Mouse (Mus musculus) stomach, embryonic 14.5 days (tissue): ENCODE measurements around the gene Dcdc2b. TPM values are rescaled to one million over a fixed set of nuclear protein-coding genes. Genes with fewer than 3 reads are reported as not detected.

Source experiments
- ATAC-seq: fragments of 200-750 bp; cut with Nextera tagmentation; 2 replicates; pipeline ENCODE4 v1.8.0; 2017; ENCODE audit warnings: low read depth, moderate TSS enrichment; ENCODE audit not compliant: insufficient number of reproducible peaks, insufficient read depth, low FRiP score
- H3K27ac ChIP-seq: fragments of 300-500 bp; sonication (generic); 2 replicates; pipeline ENCODE4 v1.5.1; 2014; ENCODE audit warnings: mild to moderate bottlenecking, low read length, moderate library complexity, mixed read lengths
- H3K27me3 ChIP-seq: fragments of 300-500 bp; sonication (generic); 2 replicates; pipeline ENCODE4 v1.6.1; 2014; ENCODE audit warnings: low read length, control low read depth, mixed read lengths; ENCODE audit not compliant: control insufficient read depth, insufficient read depth
- H3K36me3 ChIP-seq: fragments of 300-500 bp; sonication (generic); 2 replicates; pipeline ENCODE4 v1.6.1; 2014; ENCODE audit warnings: mild to moderate bottlenecking, control low read depth, low read length, moderate library complexity, mixed read lengths; ENCODE audit not compliant: control insufficient read depth, insufficient read depth
- H3K4me1 ChIP-seq: fragments of 300-500 bp; sonication (generic); 2 replicates; pipeline ENCODE4 v1.6.1; 2014; ENCODE audit warnings: low read length, control low read depth, mixed read lengths; ENCODE audit not compliant: control insufficient read depth, insufficient read depth
- H3K4me2 ChIP-seq: fragments of 300-500 bp; sonication (generic); replicated peaks from 2 replicates; pipeline ENCODE4 v1.6.1; 2014; ENCODE audit warnings: low read depth, low read length, control low read depth
- H3K4me3 ChIP-seq: fragments of 300-500 bp; sonication (generic); 2 replicates; pipeline ENCODE4 v1.5.1; 2014; ENCODE audit warnings: low read depth, low read length, control low read depth
- H3K9ac ChIP-seq: fragments of 300-500 bp; sonication (generic); replicated peaks from 2 replicates; pipeline ENCODE4 v1.6.1; 2014; ENCODE audit warnings: low read depth, mild to moderate bottlenecking, control low read depth, low read length, moderate library complexity, mixed read lengths
- H3K9me3 ChIP-seq: fragments of 300-500 bp; sonication (generic); 2 replicates; pipeline ENCODE4 v1.6.1; 2016; ENCODE audit warnings: low read depth, low read length, control low read depth; ENCODE audit not compliant: control insufficient read depth
- WGBS: fragments of 180-500 bp; shearing (Covaris S2); extraction: QIAGEN DNeasy Blood & Tissue Kit; methylation state at CpG from one replicate; pipeline ENCODE4 v1.1.7; 2014; 5-methylcytosine and 5-hydroxymethylcytosine counted together
- polyA plus RNA-seq: library from polyadenylated mRNA; unstranded; fragments of >200 nt; fragmentation: Nextera tagmentation; extraction: Ambion mirVana; gene quantifications from 2 replicates; pipeline ENCODE4 v1.2.1, GENCODE M21; 2014

Gene Dcdc2b
- polyA plus RNA-seq, 1 experiment from 2014 or later, result 3.8 TPM

DNA sequence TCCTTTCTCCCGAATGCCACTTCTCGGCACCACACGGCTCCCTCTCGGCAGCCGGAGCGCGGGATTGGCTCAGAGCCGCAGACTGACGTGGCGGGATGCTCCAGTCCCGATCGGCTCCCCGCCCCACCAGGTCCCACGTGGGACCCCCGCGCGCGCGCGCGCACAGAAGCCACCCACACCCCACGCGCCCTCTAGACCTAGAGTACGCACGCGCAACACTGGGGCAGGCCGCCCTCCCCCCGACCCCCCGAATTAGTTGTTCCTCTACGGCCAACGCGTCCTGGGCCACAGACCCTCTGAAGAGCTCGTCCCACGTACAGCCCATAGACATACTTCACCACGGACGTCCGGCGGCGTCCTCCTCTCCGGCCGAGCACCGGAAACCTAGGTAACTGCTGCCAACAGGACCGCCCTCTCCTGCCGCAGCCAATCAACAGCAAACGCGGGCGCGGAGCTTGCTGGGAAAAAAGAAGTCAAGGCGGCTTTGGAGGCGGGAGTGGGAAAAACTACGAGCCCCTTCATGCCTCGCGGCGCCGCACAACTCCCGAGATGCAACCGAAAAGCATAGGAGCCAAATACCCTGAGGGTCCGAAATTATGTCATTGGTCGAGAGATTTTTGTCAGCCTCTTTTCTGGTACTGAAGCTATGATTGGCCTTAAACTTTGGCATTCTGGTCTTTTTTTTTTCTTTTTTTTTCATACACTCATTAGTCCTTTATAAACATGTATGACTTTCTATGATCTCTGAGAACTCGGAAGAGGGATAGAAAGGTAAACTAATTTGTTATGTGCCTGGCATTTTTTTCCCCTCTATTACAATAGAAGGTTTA lies 26.8 kb upstream of the Dcdc2b start, which contains the start of gene Txlna:
TSS of gene Txlna (minus strand) at position 428 of the 830 bp plus-strand sequence.
- H3K4me2 ChIP-seq, result peak within 1 kb of the TSS; percentile 78
- under 1% methylated on average over 60 of the region's 60 CpGs for WGBS
- H3K9me3 ChIP-seq, result no peaks in the 10 kb centered on the region
- H3K4me1 ChIP-seq, result peaks cover 8% of the 10 kb centered on the region; the same call in 1 of the 2 replicates
- peak within 1 kb of the TSS; percentile 87 for H3K27ac ChIP-seq
- no peaks in the 10 kb centered on the region for H3K27me3 ChIP-seq
- peak within 1 kb of the TSS; percentile 49 for H3K9ac ChIP-seq
- peak; percentile 94 for ATAC-seq
- H3K36me3 ChIP-seq, result peaks cover 29% of the 10 kb centered on the region
- H3K4me3 ChIP-seq, result peak within 1 kb of the TSS; percentile 48

GRCm38 (mm10) chr4:129640101-129640637 lies 26.1 kb upstream of the Dcdc2b start:
- Histone ChIP-seq H3K27me3 (no peaks in the 10 kb centered on the region), H3K27ac (peak overlapping the region; percentile 87), H3K36me3 (peaks cover 35% of the 10 kb centered on the region), H3K4me1 (peaks cover 8% of the 10 kb centered on the region; the same call in 1 of the 2 replicates), H3K4me3 (peak overlapping the region; percentile 48), H3K4me2 (peak overlapping the region; percentile 78), H3K9me3 (no peaks in the 10 kb centered on the region), H3K9ac (peak overlapping the region; percentile 49)
- ATAC-seq, result no peak
- WGBS, result 2% methylated on average over 17 of the region's 17 CpGs

GRCm38 (mm10) chr4:129639221-129639620 lies 25.2 kb upstream of the Dcdc2b start:
- no peak overlapping the region for H3K27ac ChIP-seq
- H3K27me3 ChIP-seq, result no peaks in the 10 kb centered on the region
- no peak for ATAC-seq
- peaks cover 8% of the 10 kb centered on the region; the same call in 1 of the 2 replicates for H3K4me1 ChIP-seq
- H3K9me3 ChIP-seq, result no peaks in the 10 kb centered on the region
- no peak overlapping the region for H3K9ac ChIP-seq
- H3K36me3 ChIP-seq, result peaks cover 40% of the 10 kb centered on the region
- H3K4me3 ChIP-seq, result peak overlapping the region; percentile 48; the same call in 1 of the 2 replicates
- 87% methylated on average over 15 of the region's 15 CpGs for WGBS
- H3K4me2 ChIP-seq, result peak overlapping the region; percentile 78

- Histone ChIP-seq H3K9ac (no peak overlapping the region), H3K9me3 (no peaks in the 10 kb centered on the region), H3K27ac (no peak overlapping the region), H3K27me3 (no peaks in the 10 kb centered on the region), H3K36me3 (peaks cover 85% of the 10 kb centered on the region), H3K4me1 (no peaks in the 10 kb centered on the region), H3K4me3 (no peak overlapping the region), H3K4me2 (no peak overlapping the region)
- no peak for ATAC-seq
- WGBS, result 87% methylated on average over 6 of the region's 6 CpGs
Observed at GRCm38 (mm10) chr4:129633852-129634251, 19.8 kb upstream of the Dcdc2b start.

DNA sequence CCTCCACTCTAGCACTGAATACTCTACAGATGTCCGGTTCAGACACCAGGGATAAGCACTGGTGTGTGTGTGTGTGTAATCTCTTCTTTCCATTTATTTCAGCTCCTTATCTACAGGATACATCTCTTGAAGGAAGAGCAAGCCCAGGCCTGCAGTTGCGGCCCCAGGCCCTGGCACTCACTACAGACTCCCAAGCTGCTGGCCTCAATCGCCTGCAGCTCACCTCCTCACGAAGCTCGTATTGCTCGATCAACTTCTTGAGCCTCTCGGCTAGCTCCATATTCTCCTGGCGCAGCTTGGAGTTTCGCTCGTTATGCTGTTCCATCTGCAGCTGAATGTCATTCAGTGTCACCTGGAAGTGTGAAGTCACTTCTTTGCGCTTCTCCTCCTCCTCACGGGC lies 17.8 kb upstream of the Dcdc2b start:
- Histone ChIP-seq H3K27ac (no peak overlapping the region), H3K4me3 (no peak overlapping the region), H3K4me1 (no peaks in the 10 kb centered on the region), H3K27me3 (no peaks in the 10 kb centered on the region), H3K36me3 (peaks cover 92% of the 10 kb centered on the region), H3K9ac (no peak overlapping the region), H3K9me3 (no peaks in the 10 kb centered on the region), H3K4me2 (no peak overlapping the region)
- ATAC-seq, result no peak
- WGBS, result 89% methylated on average over 12 of the region's 12 CpGs

GRCm38 (mm10) chr4:129630944-129631343 lies 16.9 kb upstream of the Dcdc2b start:
- Histone ChIP-seq H3K4me2 (no peak overlapping the region), H3K36me3 (peaks cover 90% of the 10 kb centered on the region), H3K9ac (no peak overlapping the region), H3K4me1 (no peaks in the 10 kb centered on the region), H3K9me3 (no peaks in the 10 kb centered on the region), H3K4me3 (no peak overlapping the region), H3K27ac (no peak overlapping the region), H3K27me3 (no peaks in the 10 kb centered on the region)
- 88% methylated on average over 4 of the region's 4 CpGs for WGBS
- no peak; the same call in 1 of the 2 replicates for ATAC-seq

DNA sequence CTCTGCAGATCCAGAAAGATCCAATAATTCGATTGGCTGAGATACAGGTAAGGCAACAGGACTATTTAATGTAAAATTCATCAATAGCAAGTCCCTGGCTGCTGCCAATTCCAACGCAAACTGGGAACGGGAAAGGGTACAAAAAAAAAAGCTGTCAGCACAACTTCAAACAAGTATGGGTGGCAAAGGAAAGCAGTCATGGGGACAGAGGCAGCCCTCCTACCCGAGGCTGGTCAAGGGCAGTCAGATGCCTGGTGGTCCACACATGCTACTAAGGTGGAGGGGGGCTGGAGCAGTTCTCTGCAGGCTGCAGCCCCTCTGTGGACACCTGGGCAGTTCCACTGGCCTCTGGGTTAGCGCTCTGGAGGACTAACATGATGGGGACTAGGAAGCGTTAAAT lies 12.0 kb upstream of the Dcdc2b start:
- H3K36me3 ChIP-seq, result peaks cover 49% of the 10 kb centered on the region
- H3K27me3 ChIP-seq, result no peaks in the 10 kb centered on the region
- H3K9me3 ChIP-seq, result no peaks in the 10 kb centered on the region
- H3K27ac ChIP-seq, result no peak overlapping the region
- no peak overlapping the region for H3K9ac ChIP-seq
- WGBS, result 74% methylated on average over 6 of the region's 6 CpGs
- ATAC-seq, result no peak
- H3K4me3 ChIP-seq, result no peak overlapping the region
- no peak overlapping the region for H3K4me2 ChIP-seq
- peaks cover 25% of the 10 kb centered on the region; the same call in 1 of the 2 replicates for H3K4me1 ChIP-seq

DNA sequence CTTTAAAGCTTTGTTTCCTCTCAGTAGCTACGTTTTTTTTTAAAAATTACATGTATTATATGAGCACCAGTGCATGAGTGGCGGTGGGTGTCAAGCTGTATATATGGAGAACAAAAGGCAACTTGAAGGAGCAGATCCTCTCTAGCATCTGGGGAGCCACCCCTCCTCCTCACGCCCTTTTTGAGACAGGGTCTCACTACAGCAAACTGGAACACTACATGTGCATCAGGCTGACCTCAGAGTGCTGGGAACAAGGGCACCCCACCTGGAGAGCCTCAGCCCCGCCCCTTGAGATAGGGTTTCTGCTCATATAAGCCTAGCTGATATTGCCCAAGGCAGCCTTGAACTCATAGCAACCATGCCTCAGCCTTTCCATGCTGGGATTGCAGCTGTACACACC lies 11.4 kb upstream of the Dcdc2b start:
- no peaks in the 10 kb centered on the region for H3K27me3 ChIP-seq
- ATAC-seq, result no peak
- peak overlapping the region; percentile 84 for H3K4me2 ChIP-seq
- no peaks in the 10 kb centered on the region for H3K9me3 ChIP-seq
- H3K36me3 ChIP-seq, result peaks cover 44% of the 10 kb centered on the region
- no peak overlapping the region for H3K4me3 ChIP-seq
- 50% methylated on average over 4 of the region's 4 CpGs for WGBS
- peak overlapping the region; percentile 74; the same call in 1 of the 2 replicates for H3K27ac ChIP-seq
- peaks cover 25% of the 10 kb centered on the region; the same call in 1 of the 2 replicates for H3K4me1 ChIP-seq
- no peak overlapping the region for H3K9ac ChIP-seq
